Mouse (Mus musculus): ENCODE data around the gene Apoh.

Gene Apoh

DNA sequence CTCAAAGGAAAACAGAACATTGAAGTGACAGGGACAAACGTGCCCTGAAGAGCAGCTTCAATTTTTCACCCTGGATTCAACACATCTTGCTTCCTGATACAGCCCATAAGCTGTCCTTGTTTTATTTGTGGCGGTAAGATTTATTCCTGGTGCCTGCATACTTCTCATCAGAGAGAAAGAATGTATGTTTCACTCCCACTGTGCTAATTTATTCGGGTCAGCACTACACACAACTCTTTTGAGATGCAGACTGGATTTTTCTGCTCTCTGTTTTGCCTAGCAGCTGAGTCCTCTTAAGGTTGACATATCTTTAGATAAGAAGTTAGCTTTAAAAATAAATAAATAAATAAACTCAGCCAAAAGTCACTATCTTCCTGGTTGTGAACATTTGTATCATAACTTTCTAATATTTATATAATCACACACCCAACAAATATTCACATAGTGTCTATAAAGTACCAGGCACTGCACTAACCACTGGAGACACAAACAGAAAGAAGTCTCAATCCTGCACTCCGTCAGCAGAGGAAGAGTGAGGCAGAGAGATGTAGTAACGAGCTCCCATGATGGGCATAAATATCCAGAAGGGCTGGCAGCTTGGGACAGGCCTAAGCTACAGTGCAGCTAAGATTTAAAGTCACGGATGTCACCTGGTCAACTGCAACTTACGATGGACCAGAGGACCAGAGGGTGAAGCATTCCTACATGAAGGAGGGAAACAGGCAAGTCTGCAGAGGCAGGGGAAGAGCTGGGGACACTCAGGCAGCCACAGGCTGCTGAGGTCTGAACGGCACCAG, 9.4 kb upstream of the Apoh start:
- DNase-seq (ENCODE audit: low read depth), result no peak

DNA sequence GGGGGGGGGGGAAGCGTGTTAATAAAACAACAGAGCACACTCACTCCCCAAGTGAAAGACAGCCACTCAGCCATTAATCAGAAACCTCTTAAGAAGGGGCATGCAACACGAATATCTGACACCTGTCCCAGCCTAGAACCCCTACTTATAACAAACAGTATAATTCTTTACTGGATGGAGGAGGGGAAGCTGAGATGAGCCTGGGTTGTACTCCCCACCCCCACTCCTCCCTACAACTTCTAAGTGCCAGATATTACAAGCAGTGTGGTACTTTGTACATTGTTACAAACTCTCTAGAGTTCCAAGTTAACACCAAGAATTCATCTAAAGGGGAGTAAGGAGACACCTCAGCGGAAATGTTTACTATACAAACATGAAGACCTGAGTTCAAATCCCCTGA, 8.5 kb upstream of the Apoh start:
- DNase-seq (ENCODE audit: low read depth), result no peak

DNA sequence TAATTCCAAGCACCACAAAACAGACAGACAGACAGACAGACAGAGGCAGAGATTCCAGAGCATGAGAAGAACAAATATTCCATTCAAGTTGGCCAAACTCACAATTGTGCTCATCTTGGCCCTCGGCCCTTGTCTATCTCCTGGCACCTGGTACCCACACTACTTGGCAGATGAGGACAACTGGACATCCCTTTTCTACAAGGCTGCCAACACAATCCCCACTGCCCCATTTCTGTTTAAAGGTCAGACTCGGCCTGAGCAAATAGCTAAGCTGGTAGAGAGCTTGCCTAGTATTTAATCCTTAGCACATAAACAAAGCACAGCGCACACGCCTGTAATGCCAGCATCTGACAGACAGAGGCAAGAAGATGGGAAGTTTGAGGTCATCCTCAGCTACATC, 7.6 kb upstream of the Apoh start:
- DNase-seq (ENCODE audit: low read depth), result no peak

DNA sequence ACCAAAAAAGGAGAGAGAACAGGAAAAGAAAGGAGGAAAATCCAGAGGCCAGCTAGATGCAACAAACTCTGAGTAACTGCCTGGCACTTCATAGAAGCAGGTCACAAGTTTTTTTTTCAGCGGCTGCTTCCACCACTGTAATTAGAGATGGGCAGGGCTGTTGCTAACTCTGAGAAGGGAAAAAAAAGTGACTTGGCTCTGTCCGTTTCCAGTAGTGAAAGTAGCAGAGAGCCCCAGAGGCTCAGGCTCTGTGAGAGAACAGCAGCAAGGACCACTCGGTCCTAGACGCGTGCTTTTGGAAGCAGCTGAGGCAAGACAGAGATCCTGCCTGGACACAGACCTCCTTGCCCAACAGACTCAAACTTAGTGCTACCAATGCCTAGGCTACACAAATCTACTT, 6.7 kb upstream of the Apoh start:
- peak; percentile 78 for DNase-seq (ENCODE audit: low read depth)

DNA sequence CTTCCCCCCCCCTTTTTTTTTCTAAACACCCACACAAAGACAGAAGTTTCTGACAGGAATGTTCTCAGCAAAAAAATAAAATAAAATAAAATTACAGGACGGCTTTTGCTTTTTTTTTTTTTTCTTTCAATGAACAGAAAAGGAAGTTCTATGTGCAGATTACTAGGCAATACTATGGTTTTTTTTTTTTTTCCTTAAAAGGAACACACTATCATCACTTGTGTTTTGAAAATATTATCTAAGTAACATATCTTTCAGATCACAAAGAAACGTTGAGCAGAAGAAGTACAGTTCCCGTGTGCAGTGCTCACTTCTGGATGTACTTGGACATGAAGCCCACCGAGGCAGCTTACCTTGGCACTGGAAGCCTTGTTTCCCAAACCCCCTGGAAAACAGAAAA, 2.9 kb upstream of the Apoh start:
- no peak for DNase-seq (ENCODE audit: low read depth)

DNA sequence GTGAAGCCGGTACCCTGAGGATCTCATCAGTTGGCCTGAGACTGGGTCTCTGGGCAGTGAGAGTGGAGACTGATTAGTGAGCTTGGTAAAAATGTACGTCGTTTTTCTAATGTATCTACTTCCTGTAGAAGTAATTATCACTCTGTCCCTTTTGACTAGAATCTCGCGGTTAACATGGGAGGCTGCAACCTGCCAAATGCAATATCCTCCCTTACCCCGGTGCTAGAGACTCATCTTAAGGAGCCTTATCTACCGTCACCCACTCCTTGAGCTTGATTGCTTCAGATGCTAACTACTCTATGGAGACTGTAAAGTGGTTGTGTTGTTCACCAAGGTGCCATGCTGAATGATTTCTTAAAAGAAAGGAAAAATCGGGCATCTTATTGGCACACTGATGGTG, 1.4 kb upstream of the Apoh start:
- peak; percentile 19 for DNase-seq (ENCODE audit: low read depth)

DNA sequence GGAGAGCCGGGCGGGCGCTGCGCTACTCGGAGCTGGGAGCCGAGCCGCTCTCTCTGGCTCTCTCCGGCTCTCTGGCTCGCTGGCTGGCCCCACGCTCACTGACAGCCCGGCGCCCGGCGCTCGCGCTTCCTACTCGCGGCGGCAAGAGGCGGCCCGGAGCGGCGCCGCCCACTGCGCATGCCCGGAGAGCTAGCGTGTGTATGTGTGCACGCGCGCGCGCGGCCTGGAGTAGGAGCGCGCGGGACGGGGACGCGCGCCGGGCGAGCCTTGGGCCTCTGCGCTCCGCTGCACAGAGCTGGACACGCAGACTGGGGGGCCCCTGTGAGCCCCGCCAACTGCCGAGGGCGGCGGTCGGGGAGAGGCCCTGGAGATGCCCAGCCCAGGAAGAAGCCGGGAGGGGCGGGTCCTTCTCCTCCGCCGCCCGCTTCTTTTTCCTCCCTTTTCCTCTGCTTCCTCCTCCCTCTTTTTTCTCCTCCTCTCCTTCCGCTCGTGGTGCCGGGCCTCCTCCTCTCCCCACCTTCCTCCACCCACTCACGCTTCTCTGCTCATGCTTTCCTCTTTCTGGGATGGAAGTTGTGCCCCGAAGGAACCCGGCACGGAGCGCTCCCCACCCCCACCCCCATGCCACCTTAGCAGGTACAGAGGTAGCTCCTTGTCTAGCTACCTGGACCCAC, 772 bp downstream of the Apoh start, which contains the start of gene Prkca:
Prkca (minus strand) TSS at position 140 of the 674 bp plus-strand sequence.
- peak; percentile 100 for DNase-seq (ENCODE audit: low read depth)

DNA sequence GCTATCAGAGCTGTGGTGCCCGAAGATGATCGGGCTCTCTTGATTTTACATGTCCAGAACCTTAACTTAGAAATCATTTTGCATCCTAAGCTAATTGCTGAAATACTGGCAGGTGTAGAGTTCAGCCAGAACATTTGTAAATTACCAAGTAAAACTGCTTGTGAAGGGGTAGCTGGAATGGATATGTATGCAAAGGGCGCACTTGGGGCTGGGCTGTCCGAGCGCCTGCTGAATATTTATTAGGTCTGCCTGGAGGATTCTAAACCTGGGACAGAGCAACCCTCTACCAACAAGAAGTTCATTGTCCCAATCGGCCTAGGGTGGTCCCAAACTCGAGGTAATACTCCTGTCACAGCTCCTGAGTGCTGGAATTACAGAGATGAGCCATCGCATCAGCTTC, 1.6 kb downstream of the Apoh start:
- DNase-seq (ENCODE audit: low read depth), result no peak

DNA sequence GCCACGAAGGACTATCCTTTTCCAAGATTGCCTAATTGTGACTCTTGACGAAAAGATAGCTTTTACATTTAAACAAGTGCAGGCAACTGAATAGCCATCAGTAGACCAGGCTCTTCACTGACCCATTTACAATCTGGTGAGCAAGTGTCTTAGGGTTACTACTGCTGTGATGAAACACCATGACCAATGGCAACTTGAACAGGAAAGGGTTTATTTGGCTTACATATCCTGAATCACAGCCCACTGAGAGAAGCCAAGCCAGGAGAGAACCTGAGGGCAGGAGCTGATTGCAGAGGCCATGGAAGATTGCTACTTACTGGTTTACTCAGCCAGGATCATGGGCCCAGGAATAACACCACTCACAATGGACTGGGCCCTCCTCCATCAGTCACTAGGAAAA, 2.2 kb downstream of the Apoh start:
- DNase-seq (ENCODE audit: low read depth), result no peak

DNA sequence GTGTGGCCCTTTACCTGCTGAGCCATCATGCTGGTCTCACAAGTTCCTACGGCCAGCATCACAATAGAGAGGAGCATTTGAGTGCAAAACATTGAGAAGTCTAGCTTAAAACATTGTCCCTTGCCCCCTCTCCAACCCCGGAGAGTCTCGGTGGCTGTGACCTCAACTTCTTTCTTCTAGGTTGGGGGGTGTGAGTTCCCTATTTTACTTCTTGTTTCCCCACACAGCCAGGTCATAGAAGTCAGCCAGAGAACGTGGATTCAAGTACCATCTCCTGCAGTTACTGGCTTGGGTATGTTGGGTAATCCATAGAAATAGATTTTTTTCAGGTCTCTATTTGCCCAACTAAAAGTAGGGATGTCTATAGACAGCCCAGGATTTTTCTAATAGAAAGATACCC, 7.6 kb downstream of the Apoh start:
- no peak for DNase-seq (ENCODE audit: low read depth)

DNA sequence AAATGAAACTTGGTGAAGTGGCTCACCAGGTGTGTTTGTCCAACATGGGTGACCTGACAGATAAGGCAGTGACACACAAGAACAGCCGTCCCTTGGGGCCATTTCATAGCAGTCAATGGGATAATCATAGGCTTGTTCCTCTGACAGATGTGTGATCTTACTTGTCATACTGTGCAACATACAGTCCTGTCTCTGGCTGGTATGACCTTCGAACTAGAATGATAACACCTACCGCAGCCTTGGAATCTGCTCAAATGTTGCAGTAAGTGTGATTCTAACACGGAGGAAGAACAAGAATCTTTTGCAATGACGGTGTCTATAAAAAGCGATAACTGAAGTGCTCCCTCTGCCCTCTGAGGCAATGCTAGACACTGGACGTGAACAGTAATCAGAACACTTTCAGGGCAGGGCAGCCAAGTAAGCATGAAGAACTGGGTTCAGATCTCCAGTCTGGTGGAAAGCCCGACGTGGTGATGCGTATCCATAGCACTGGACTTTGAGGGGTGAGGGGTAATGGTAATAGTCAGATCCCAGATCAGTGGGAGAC, 9.8 kb downstream of the Apoh start:
- DNase-seq (ENCODE audit: low read depth), result no peak

DNA sequence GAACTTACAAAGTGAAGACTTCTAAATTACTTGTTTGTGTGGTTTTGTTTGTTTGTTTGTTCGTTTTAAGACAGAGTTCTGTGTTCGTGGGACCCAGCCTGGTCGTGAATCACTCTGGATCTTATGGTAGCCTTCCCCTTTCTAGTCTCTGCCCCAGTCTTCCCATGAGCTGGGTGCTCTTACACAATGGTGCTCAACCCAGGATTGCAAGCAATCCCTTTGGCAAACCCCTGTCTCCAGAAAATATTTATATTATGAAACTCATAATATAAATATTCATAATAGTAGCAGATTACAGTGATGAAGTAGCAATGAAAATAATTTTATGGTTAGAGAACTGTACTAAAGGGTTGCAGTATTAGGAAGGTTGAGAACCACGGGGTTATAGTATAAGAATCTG, 12.9 kb downstream of the Apoh start:
- no peak for DNase-seq (ENCODE audit: low read depth)

DNA sequence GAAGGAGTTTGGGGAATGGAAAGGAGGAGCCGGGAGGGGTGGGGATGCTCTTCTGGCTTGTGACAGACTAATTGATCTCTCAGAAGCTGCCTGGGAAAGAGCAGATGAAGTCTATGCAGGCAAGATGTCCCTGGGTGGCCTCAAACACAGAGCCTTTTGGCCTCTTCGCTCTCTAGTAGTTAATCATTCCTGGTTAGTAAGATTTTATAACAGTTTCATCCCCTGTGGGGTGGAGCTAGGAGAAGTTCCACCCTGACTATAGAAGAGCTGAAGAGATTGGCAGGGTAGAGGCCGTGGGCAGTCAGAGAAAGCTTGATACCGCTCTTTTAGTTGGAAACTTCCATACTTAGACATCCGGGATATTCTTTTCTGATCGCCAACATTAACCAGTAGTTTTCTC, 15.8 kb downstream of the Apoh start:
- peak; percentile 22 for DNase-seq (ENCODE audit: low read depth)

DNA sequence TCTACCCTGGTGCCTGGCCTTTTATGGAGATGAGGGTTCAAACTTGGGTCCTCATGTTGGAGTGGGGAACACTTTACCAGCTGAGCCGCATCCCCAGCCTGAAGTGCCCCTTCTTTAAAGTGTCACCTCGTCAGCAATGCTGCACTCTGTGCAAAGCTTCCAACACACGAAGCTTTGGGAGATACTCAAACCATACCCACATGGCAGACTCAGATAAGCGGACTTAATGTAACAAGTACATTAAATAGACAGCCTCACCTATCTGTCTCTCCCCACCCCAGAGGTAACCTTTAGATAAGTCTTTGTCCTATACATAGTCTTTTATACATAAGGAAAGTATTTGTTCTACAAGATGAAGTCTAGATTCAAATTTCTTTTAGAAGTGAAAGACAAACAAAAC, 17.8 kb downstream of the Apoh start:
- DNase-seq (ENCODE audit: low read depth), result no peak

DNA sequence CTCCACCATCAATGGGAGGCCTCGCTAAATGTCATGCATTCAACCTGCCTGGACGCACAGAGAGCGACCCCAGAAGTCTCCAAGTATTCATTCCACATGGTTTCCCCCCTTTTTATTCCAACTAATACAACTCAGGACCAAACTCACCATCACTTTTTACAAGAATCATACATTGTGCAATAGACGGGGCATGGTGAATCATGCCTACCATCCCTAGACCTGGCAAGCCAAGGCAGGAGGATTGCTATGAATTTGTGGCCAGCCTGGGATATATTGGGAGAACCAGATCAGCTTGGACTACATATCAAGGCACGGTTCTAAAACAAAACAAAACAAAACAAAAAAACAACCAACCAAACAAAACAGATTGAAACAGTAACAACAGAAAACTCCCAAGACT, 19.8 kb downstream of the Apoh start:
- DNase-seq (ENCODE audit: low read depth), result peak; percentile 57

DNA sequence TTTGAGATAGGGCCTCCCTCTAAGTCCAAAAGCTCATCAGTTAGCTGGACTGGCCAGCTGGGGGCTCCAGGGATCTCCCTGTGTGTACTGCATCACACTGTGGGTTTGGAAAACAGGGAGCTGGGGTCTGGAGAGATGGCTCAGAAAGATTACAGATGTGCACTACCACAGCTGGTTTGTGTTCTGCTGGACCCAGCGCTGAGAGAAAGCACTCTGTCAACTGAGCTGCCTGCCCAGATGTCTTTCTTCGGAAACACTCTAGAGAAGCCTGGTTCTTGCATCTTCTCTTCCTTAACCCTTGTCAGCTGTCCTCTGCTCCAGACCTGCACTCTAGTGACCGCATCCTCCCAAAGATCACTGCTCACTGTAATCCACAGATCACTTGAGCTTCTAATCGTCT, 20.8 kb downstream of the Apoh start:
- DNase-seq (ENCODE audit: low read depth), result peak; percentile 34

DNA sequence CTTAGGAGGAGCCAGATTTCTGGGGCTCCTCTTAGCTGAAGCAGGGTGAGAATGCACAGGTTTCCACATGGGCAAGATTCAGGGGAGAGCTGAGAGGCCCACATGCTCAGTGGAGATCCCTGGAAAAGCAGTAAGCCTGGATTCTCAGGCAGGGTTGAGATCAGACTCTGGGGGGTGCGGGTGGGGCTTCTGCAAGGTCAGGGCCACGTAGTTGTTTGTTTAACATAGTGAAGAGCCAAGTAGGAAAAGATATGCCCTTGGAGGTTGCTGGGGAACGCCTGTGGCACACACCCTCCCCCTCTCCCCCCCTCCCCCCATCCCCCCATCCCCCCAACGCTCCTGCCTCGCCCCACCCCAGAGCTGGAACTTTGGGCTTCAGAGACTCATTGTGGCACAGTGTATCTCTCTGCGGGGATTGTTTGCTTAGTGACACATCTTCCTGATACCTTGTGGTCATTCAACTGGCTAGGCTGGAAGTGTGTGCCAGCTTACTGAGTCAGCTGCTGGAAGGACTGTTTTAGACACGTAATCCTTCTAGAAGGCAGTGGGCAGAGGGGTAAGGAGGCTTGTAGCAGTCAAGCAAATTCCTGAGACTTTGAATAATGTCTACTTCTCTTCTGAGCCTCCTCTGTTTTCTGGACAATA, 21.9 kb downstream of the Apoh start:
- DNase-seq (ENCODE audit: low read depth), result peak; percentile 91

DNA sequence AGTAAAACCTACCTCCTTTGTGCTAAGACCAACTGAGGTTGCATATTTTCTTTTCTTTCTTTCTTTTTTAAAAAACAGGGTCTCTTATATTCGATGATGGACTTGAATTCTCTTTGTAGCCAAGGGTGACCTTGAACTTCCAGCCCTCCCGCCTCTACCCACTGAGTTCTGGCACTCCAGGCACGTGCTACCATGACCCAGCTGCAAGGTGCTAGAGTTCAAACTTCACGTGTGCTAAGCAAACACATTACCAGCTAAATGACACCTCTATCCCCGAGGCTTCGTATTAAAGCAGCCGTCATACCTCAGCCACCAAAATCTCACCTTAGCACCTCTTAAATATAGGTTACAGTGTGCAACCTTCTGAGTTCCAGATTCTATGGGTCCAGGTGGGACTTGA, 22.4 kb downstream of the Apoh start:
- no peak for DNase-seq (ENCODE audit: low read depth)

DNA sequence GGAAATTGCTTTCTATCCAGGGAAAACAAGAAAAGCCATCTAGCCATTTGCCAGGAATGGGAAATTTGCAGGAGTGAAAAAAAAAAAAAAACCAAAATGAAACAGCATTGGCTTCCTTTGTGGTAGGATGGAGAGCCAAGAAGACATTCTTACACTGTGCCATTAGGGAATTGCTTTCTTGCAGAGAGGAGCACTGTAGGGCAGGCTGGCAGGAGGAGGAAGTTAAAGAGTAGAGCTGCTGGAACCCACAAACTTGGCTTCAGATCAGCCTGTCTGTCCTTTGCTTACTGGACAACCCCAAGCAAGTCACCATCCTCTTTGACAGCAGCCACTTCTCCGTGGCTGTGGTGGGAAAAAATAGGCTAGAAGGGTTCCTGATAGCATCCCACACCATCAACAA, 23.9 kb downstream of the Apoh start:
- peak; percentile 66 for DNase-seq (ENCODE audit: low read depth)

DNA sequence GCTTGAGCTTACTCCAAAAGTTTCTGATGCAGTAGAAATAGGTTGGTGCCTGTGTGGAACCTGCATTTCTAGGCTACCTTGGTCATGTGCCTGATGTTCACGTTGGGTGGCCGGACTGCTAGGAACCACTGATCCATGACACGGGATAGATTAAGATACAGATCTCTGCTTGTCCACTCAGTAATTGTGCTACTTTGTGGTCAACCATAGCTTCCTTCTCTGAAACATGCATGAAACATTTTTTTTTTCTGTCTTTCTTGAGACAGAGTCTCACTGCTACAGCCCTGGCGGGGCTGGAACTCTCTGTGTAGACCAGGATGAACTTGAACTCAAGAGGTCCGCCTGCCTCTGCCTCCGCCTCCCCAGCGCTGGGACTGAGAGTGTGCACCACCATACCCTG, 33.7 kb downstream of the Apoh start:
- DNase-seq (ENCODE audit: low read depth), result no peak

DNA sequence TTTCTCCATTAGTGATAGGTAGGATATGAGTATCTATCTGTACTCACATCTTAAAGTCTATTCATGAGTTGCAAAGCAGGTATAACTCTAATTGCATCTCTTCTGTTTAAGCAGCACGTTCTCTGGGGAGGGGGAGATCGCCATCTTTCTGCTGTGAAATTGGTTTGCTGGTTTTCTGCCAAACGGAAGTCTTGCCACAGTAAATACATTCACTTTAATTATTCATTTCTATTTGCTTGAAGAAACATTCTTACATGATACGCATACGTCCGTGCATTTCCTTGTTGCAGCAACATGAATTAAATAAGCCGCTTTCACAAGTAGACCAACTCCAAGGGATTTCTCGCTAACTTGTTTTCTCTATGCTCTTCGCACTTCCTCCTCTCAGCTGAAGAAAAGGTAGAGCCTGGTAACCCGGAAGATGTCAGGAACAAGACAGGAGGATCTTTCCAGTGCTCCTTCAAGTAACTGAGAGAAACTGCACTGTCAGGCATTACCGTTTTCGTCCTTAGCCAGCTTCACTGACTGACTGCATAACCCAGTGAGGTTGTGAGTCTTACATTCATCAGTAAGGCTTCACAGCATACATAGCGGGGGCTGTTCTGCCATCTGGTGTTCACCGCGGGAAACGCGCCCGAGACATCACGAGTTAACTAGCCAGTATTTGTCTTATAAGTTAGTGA, 34.7 kb downstream of the Apoh start:
- peak; percentile 95 for DNase-seq (ENCODE audit: low read depth)

DNA sequence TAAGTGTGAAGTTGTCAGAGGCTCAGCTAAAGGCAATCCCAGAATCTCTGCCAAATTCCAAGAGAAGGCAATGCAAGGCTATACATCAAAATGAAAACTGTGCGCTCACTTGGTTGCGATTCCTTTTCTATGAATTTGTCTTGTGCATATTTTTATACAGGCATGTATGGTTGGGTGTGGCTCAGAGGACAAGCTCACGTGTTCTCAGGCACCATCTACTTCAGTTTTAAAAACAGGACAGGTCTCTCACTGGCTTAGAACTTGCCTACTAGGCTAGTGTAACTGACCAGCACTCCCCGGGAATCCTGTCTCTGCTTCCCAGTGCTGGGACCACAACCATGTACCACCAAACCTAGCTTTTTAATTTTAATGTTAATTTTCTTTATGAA, 35.2 kb downstream of the Apoh start:
- DNase-seq (ENCODE audit: low read depth), result no peak
